Mouse (Mus musculus) T-helper 2 cell (primary cell): ENCODE results near the gene Polr1c.

Experiments used
- in situ Hi-C: fragments of 300-600 bp; cut with MboI, MseI; formaldehyde crosslinking; loops from one replicate; pipeline ENCODE4 v1.15.1; 2025; ENCODE audit warnings: high pct_unique_total_duplicates

Gene Polr1c

GRCm38 (mm10) chr17:46265918-46266618, 18.2 kb upstream of the Polr1c start:
- in situ Hi-C loops: loop anchor here (5.0 kb wide), 1 partner anchor 66 kb away; no protein-coding TSS in a partner anchor

GRCm38 (mm10) chr17:46265502-46265901, 17.6 kb upstream of the Polr1c start:
- in situ Hi-C loops: loop anchor here (5.0 kb wide), 1 partner anchor 67 kb away; no protein-coding TSS in a partner anchor

GRCm38 (mm10) chr17:46262201-46262694, 14.4 kb upstream of the Polr1c start:
- in situ Hi-C loops: no loop called here

- in situ Hi-C loops: no loop called here
Observed at GRCm38 (mm10) chr17:46259675-46260074, 11.8 kb upstream of the Polr1c start.

GRCm38 (mm10) chr17:46258279-46259053, 10.6 kb upstream of the Polr1c start:
- in situ Hi-C loops: no loop called here

GRCm38 (mm10) chr17:46255147-46255546, 7.3 kb upstream of the Polr1c start:
- in situ Hi-C loops: no loop called here

- in situ Hi-C loops: no loop called here
Observed at GRCm38 (mm10) chr17:46254106-46254505, 6.3 kb upstream of the Polr1c start.

- in situ Hi-C loops: no loop called here
Observed at GRCm38 (mm10) chr17:46253452-46254084, 5.7 kb upstream of the Polr1c start, which contains the start of gene Lrrc73. Gene Lrrc73 (plus strand): TSS chr17:46253531.

GRCm38 (mm10) chr17:46252571-46253451, 5.0 kb upstream of the Polr1c start:
- in situ Hi-C loops: no loop called here

- in situ Hi-C loops: no loop called here
Observed at GRCm38 (mm10) chr17:46251174-46251573, 3.3 kb upstream of the Polr1c start.

- in situ Hi-C loops: loop anchor here (25.0 kb wide), 1 partner anchor 714 kb away; no protein-coding TSS in a partner anchor
Observed at GRCm38 (mm10) chr17:46248189-46248522, 302 bp upstream of the Polr1c start.

GRCm38 (mm10) chr17:46244579-46244978, 3.3 kb downstream of the Polr1c start:
- in situ Hi-C loops: loop anchor here (25.0 kb wide), 1 partner anchor 718 kb away; no protein-coding TSS in a partner anchor

GRCm38 (mm10) chr17:46243624-46244023, 4.2 kb downstream of the Polr1c start:
- in situ Hi-C loops: loop anchor here (25.0 kb wide), 1 partner anchor 719 kb away; no protein-coding TSS in a partner anchor

GRCm38 (mm10) chr17:46242993-46243392, 4.9 kb downstream of the Polr1c start:
- in situ Hi-C loops: loop anchor here (25.0 kb wide), 1 partner anchor 719 kb away; no protein-coding TSS in a partner anchor

- in situ Hi-C loops: loop anchor here (25.0 kb wide), 1 partner anchor 720 kb away; no protein-coding TSS in a partner anchor
Observed at GRCm38 (mm10) chr17:46242274-46242673, 5.6 kb downstream of the Polr1c start.

GRCm38 (mm10) chr17:46241471-46241870, 6.4 kb downstream of the Polr1c start:
- in situ Hi-C loops: loop anchor here (25.0 kb wide), 1 partner anchor 721 kb away; no protein-coding TSS in a partner anchor

GRCm38 (mm10) chr17:46239516-46240114, 8.2 kb downstream of the Polr1c start:
- in situ Hi-C loops: loop anchor here (25.0 kb wide), 1 partner anchor 723 kb away; no protein-coding TSS in a partner anchor

- in situ Hi-C loops: loop anchor here (25.0 kb wide), 1 partner anchor 725 kb away; no protein-coding TSS in a partner anchor
Observed at GRCm38 (mm10) chr17:46237480-46237879, 10.4 kb downstream of the Polr1c start.

GRCm38 (mm10) chr17:46237079-46237478, 10.8 kb downstream of the Polr1c start:
- in situ Hi-C loops: loop anchor here (25.0 kb wide), 1 partner anchor 725 kb away; no protein-coding TSS in a partner anchor

GRCm38 (mm10) chr17:46236067-46236466, 11.8 kb downstream of the Polr1c start:
- in situ Hi-C loops: loop anchor here (25.0 kb wide), 1 partner anchor 726 kb away; no protein-coding TSS in a partner anchor
